Comparison of ENCODE assay signal across 9 mouse cellular contexts in genomic region chr1:191995488-191995887, GRCm38 (mm10). TPM values are rescaled to one million over a fixed set of nuclear protein-coding genes. Genes with fewer than 3 reads are reported as not detected.
DNase-seq lines count a peak whose midpoint lies in the region; ATAC-seq lines count a peak whose summit lies in the region.
"Had no signal": no experiment of that assay in that cellular context is flagged by ENCODE, and none has a peak within 500 bp of the region (broad histone marks: within the 10 kb centered on the region; RNA-seq: fewer than 3 reads in every experiment).

No protein-coding gene starts in this region.

- H3K4me1 ChIP-seq in heart, embryonic 11.5 days (ENCODE audit: control insufficient read depth, insufficient read depth, low read length): peaks cover 9% of the 10 kb centered on the region
- H3K4me1 ChIP-seq: stomach, embryonic 15.5 days had no signal

- no peak for ATAC-seq in heart, embryonic 11.5 days (replicated peaks; ENCODE audit: insufficient number of reproducible peaks, low FRiP score, low TSS enrichment)

- no peak overlapping the region for H3K4me2 ChIP-seq in heart, embryonic 11.5 days
- H3K4me2 ChIP-seq: stomach, embryonic 15.5 days had no signal

- H3K9ac ChIP-seq in heart, embryonic 11.5 days (ENCODE audit: low read depth, low read length): no peak overlapping the region
- H3K9ac ChIP-seq: stomach, embryonic 15.5 days had no signal

- 55% methylated on average over 4 of the region's 4 CpGs for WGBS in heart, embryonic 11.5 days (ENCODE audit: insufficient replicate concordance)

- no peaks in the 10 kb centered on the region for H3K27me3 ChIP-seq in heart, embryonic 11.5 days (ENCODE audit: control insufficient read depth, insufficient read depth, low read length)
- H3K27me3 ChIP-seq: stomach, embryonic 15.5 days had no signal

- no peak overlapping the region for H3K27ac ChIP-seq in heart, embryonic 11.5 days (ENCODE audit: low read depth, low read length)
- H3K27ac ChIP-seq: stomach, embryonic 15.5 days had no signal

- no peaks in the 10 kb centered on the region for H3K9me3 ChIP-seq in heart, embryonic 11.5 days (replicated peaks; ENCODE audit: control insufficient read depth, low read length)
- H3K9me3 ChIP-seq: stomach, embryonic 15.5 days had no signal

- DNase-seq in heart, postnatal 10 days: peak; percentile 50 to 77
- DNase-seq in A20 (ENCODE audit: low read depth, low spot score): peak; percentile 73
- DNase-seq in MN1 (ENCODE audit: low spot score): peak; percentile 53
- peak; percentile 73 for DNase-seq in embryo, embryonic 10.5 days (ENCODE audit: low spot score)
- peak; percentile 38 for DNase-seq in layer of hippocampus, adult 9-11 months
- DNase-seq in natural killer cell, adult 2 months (ENCODE audit: low spot score in 2 of 2): peak; percentile 56 to 72
- peak; percentile 81 for DNase-seq in thymus, postnatal 25 days

- intact Hi-C loops in heart, postnatal 10 days (cut with DNase I): no loop called here

- H3K36me3 ChIP-seq in heart, embryonic 11.5 days (ENCODE audit: control insufficient read depth, insufficient read depth, low read length): no peaks in the 10 kb centered on the region

- no peak overlapping the region for H3K4me3 ChIP-seq in heart, embryonic 11.5 days (ENCODE audit: low read depth, low read length)
- H3K4me3 ChIP-seq: stomach, embryonic 15.5 days had no signal

RNA-seq across cellular contexts. Expression of gene Rd3, which starts 18.3 kb away (rescaled TPM):
- total RNA-seq in heart, postnatal 10 days (2021): under 1 TPM; 0.67 to 0.84 TPM
- polyA plus RNA-seq in heart, embryonic 11.5 days (2014; fragmentation: Nextera tagmentation; extraction: Ambion mirVana): 1.0 and 1.3 TPM in 2 replicates
